In genomic region chr14:8316366-8317193, GRCm38 (mm10) we compare ENCODE assay signal across 8 mouse cellular contexts. TPM values are rescaled to one million over a fixed set of nuclear protein-coding genes. Genes with fewer than 3 reads are reported as not detected.
DNase-seq lines count a peak whose midpoint lies in the region; ATAC-seq and TF ChIP-seq lines count a peak whose summit lies in the region.

No protein-coding gene starts in this region.

- peak overlapping the region; percentile 50 for H3K4me2 ChIP-seq in lung, embryonic 14.5 days
- peak overlapping the region; percentile 31 for H3K4me2 ChIP-seq in hindbrain, embryonic 11.5 days (replicated peaks; ENCODE audit: low read depth, low read length)
- H3K4me2 ChIP-seq in liver, embryonic 13.5 days: peak overlapping the region; percentile 30
- H3K4me2 ChIP-seq in stomach, postnatal 0 days (replicated peaks; ENCODE audit: low read depth): peak overlapping the region; percentile 33

- 3% methylated on average over 23 of the region's 23 CpGs for WGBS in lung, embryonic 14.5 days
- 3% methylated on average over 23 of the region's 23 CpGs for WGBS in lung, adult 2 months
- WGBS in hindbrain, embryonic 11.5 days: 3% methylated on average over 23 of the region's 23 CpGs
- 5% methylated on average over 23 of the region's 23 CpGs for WGBS in liver, embryonic 13.5 days (ENCODE audit: insufficient replicate concordance)
- WGBS in stomach, postnatal 0 days: 5% methylated on average over 23 of the region's 23 CpGs

- TF ChIP-seq EP300 in stomach, postnatal 0 days (optimal IDR thresholded peaks at IDR 0.05): no peak

- no peak for TF ChIP-seq POLR2A in lung, adult 2 months (IDR thresholded peaks at IDR 0.05; ENCODE audit: borderline replicate concordance, extremely low read depth, low read depth, low read length)

- H3K27me3 ChIP-seq in lung, embryonic 14.5 days (ENCODE audit: insufficient read depth, low read length): peaks cover 35% of the 10 kb centered on the region
- peaks cover 34% of the 10 kb centered on the region for H3K27me3 ChIP-seq in hindbrain, embryonic 11.5 days (ENCODE audit: control insufficient read depth, insufficient read depth, low read length)
- H3K27me3 ChIP-seq in liver, embryonic 13.5 days: peaks cover 42% of the 10 kb centered on the region
- H3K27me3 ChIP-seq in stomach, postnatal 0 days (ENCODE audit: control insufficient read depth, insufficient read depth, low read length): peaks cover 4% of the 10 kb centered on the region; the same call in 1 of the 2 replicates

- peak; percentile 49 for DNase-seq in lung, embryonic 14.5 days
- DNase-seq in lung, adult 2 months: no peak
- DNase-seq in hindbrain, embryonic 11.5 days (ENCODE audit: low spot score): peak; percentile 51
- no peak for DNase-seq in liver, embryonic 13.5 days
- no peak for DNase-seq in stomach, postnatal 0 days (ENCODE audit: low spot score)
- no peak for DNase-seq in thymus, postnatal 4 days
- no peak for DNase-seq in gastrocnemius, postnatal 25 days
- no peak for DNase-seq in layer of hippocampus, adult 8-10 months (ENCODE audit: low spot score in 2 of 2)

- H3K9me3 ChIP-seq in lung, embryonic 14.5 days (ENCODE audit: low read depth, low read length): no peaks in the 10 kb centered on the region
- no peaks in the 10 kb centered on the region for H3K9me3 ChIP-seq in hindbrain, embryonic 11.5 days (ENCODE audit: control insufficient read depth, low read length)
- H3K9me3 ChIP-seq in liver, embryonic 13.5 days (replicated peaks): no peaks in the 10 kb centered on the region
- no peaks in the 10 kb centered on the region for H3K9me3 ChIP-seq in stomach, postnatal 0 days (ENCODE audit: control insufficient read depth, low read length)

- TF ChIP-seq CTCF in lung, embryonic 14.5 days (IDR thresholded peaks at IDR 0.05; ENCODE audit: low read depth): no peak
- TF ChIP-seq CTCF in lung, adult 2 months (IDR thresholded peaks at IDR 0.05; ENCODE audit: insufficient read depth, low read length): no peak
- no peak for TF ChIP-seq CTCF in stomach, postnatal 0 days (IDR thresholded peaks at IDR 0.05; ENCODE audit: low read depth)

- no peaks in the 10 kb centered on the region for H3K36me3 ChIP-seq in lung, embryonic 14.5 days (ENCODE audit: insufficient read depth)
- no peaks in the 10 kb centered on the region for H3K36me3 ChIP-seq in hindbrain, embryonic 11.5 days (ENCODE audit: control insufficient read depth, insufficient read depth, low read length)
- H3K36me3 ChIP-seq in liver, embryonic 13.5 days: no peaks in the 10 kb centered on the region
- no peaks in the 10 kb centered on the region for H3K36me3 ChIP-seq in stomach, postnatal 0 days (ENCODE audit: control insufficient read depth, insufficient read depth, low read length)

- peak overlapping the region; percentile 22 for H3K4me3 ChIP-seq in lung, embryonic 14.5 days (ENCODE audit: low read depth, low read length)
- no peak overlapping the region for H3K4me3 ChIP-seq in lung, adult 2 months (replicated peaks; ENCODE audit: extremely low read depth, low read depth, low read length)
- peak overlapping the region; percentile 24; the same call in 1 of the 2 replicates for H3K4me3 ChIP-seq in hindbrain, embryonic 11.5 days (ENCODE audit: low read depth, low read length)
- H3K4me3 ChIP-seq in liver, embryonic 13.5 days (replicated peaks): no peak overlapping the region
- H3K4me3 ChIP-seq in stomach, postnatal 0 days (ENCODE audit: low read depth, low read length): peak overlapping the region; percentile 8; the same call in 1 of the 2 replicates

- no peak overlapping the region for H3K27ac ChIP-seq in lung, embryonic 14.5 days (ENCODE audit: low read depth)
- H3K27ac ChIP-seq in hindbrain, embryonic 11.5 days (ENCODE audit: low read depth, low read length): no peak overlapping the region
- H3K27ac ChIP-seq in liver, embryonic 13.5 days: no peak overlapping the region
- H3K27ac ChIP-seq in stomach, postnatal 0 days (replicated peaks): no peak overlapping the region

- H3K4me1 ChIP-seq in lung, embryonic 14.5 days (ENCODE audit: insufficient read depth): no peaks in the 10 kb centered on the region
- peaks cover 6% of the 10 kb centered on the region for H3K4me1 ChIP-seq in lung, adult 2 months (ENCODE audit: control insufficient read depth, insufficient read depth, low read length)
- H3K4me1 ChIP-seq in hindbrain, embryonic 11.5 days (replicated peaks; ENCODE audit: control insufficient read depth, insufficient read depth, low read length): 0 out of 2 replicates have a peak, but pooled peaks cover 6% of the 10 kb centered on the region
- no peaks in the 10 kb centered on the region for H3K4me1 ChIP-seq in liver, embryonic 13.5 days (replicated peaks)
- H3K4me1 ChIP-seq in stomach, postnatal 0 days (replicated peaks; ENCODE audit: control insufficient read depth, insufficient read depth): no peaks in the 10 kb centered on the region

- no peak overlapping the region for H3K9ac ChIP-seq in lung, embryonic 14.5 days
- 0 out of 2 replicates have a peak overlapping the region, but pooled peaks have one; percentile 23 for H3K9ac ChIP-seq in hindbrain, embryonic 11.5 days (ENCODE audit: low read depth, low read length)
- H3K9ac ChIP-seq in liver, embryonic 13.5 days: no peak overlapping the region
- no peak overlapping the region for H3K9ac ChIP-seq in stomach, postnatal 0 days (ENCODE audit: low read length)

- peak; percentile 47; the same call in 1 of the 2 replicates for ATAC-seq in lung, embryonic 14.5 days (ENCODE audit: insufficient read depth)
- ATAC-seq in hindbrain, embryonic 11.5 days (ENCODE audit: low FRiP score): 0 out of 2 replicates have a peak, but pooled peaks have one; percentile 33
- ATAC-seq in liver, embryonic 13.5 days (ENCODE audit: low read depth): no peak
- no peak for ATAC-seq in stomach, postnatal 0 days (ENCODE audit: low FRiP score, low TSS enrichment)

RNA-seq across cellular contexts. Expression of gene Fam107a, which starts 1.2 kb away (rescaled TPM):
- polyA plus RNA-seq in lung, embryonic 14.5 days (2014; fragmentation: Nextera tagmentation; extraction: Ambion mirVana): 0.38 and 0.58 TPM in 2 replicates
- polyA plus RNA-seq in lung, adult 2 months (2012; rRNA removed): 8.5 and 12.1 TPM in 2 replicates
- polyA plus RNA-seq in hindbrain, embryonic 11.5 days (2014; fragmentation: Nextera tagmentation; extraction: Ambion mirVana): 0.27 and 0.46 TPM in 2 replicates
- 0.08 TPM in 2 replicates for polyA plus RNA-seq in liver, embryonic 13.5 days (2015; fragmentation: Nextera tagmentation; extraction: Ambion mirVana)
- polyA plus RNA-seq in stomach, postnatal 0 days (2015; fragmentation: Nextera tagmentation; extraction: Ambion mirVana): 0.31 and 0.36 TPM in 2 replicates
- total RNA-seq in gastrocnemius, postnatal 25 days (2021): 1 to 10 TPM; 3.4 to 6.3 TPM
- total RNA-seq in layer of hippocampus, adult 8-10 months (2022): 100 to 1,000 TPM; 232 to 320 (median 258) TPM

RNA-seq across cellular contexts. Expression of gene Acox2, which starts 57.4 kb away (rescaled TPM):
- polyA plus RNA-seq in lung, embryonic 14.5 days (2014; fragmentation: Nextera tagmentation; extraction: Ambion mirVana): 0.47 and 0.78 TPM in 2 replicates
- 12.7 and 24.4 TPM in 2 replicates for polyA plus RNA-seq in lung, adult 2 months (2012; rRNA removed)
- 0.20 and 0.29 TPM in 2 replicates for polyA plus RNA-seq in hindbrain, embryonic 11.5 days (2014; fragmentation: Nextera tagmentation; extraction: Ambion mirVana)
- polyA plus RNA-seq in liver, embryonic 13.5 days (2015; fragmentation: Nextera tagmentation; extraction: Ambion mirVana): 9.8 and 12.1 TPM in 2 replicates
- 6.0 and 7.2 TPM in 2 replicates for polyA plus RNA-seq in stomach, postnatal 0 days (2015; fragmentation: Nextera tagmentation; extraction: Ambion mirVana)
- total RNA-seq in gastrocnemius, postnatal 25 days (2021): under 1 TPM in 1 of 2 experiments, not detected in 1; 0.35 TPM
- not detected for total RNA-seq in layer of hippocampus, adult 8-10 months (2022)

Comparison
In these comparisons a context has a peak if more than half of its experiments do, and no peak if none do; other contexts are left out.
1. DNase-seq: peak in lung, embryonic 14.5 days (single experiment) and hindbrain, embryonic 11.5 days (single experiment); none in lung, adult 2 months (single experiment), liver, embryonic 13.5 days (single experiment), stomach, postnatal 0 days (single experiment), thymus, postnatal 4 days (single experiment), gastrocnemius, postnatal 25 days (single experiment) and layer of hippocampus, adult 8-10 months (0 of 2).
2. H3K4me3 ChIP-seq: peak in lung, embryonic 14.5 days (single experiment), hindbrain, embryonic 11.5 days (single experiment) and stomach, postnatal 0 days (single experiment); none in lung, adult 2 months (single experiment) and liver, embryonic 13.5 days (single experiment).
3. ATAC-seq: peak in lung, embryonic 14.5 days (single experiment) and hindbrain, embryonic 11.5 days (single experiment); none in liver, embryonic 13.5 days (single experiment) and stomach, postnatal 0 days (single experiment).
4. Peak in every context shown above with its lines, with median percentiles within 50 percentile points of each other: H3K4me2 ChIP-seq.